Mouse (Mus musculus): ENCODE measurements around the gene Mlkl. TPM values are rescaled to one million over a fixed set of nuclear protein-coding genes. Genes with fewer than 3 reads are reported as not detected.

Gene Mlkl
- polyA plus RNA-seq (2012): not detected in 2 replicates

DNA sequence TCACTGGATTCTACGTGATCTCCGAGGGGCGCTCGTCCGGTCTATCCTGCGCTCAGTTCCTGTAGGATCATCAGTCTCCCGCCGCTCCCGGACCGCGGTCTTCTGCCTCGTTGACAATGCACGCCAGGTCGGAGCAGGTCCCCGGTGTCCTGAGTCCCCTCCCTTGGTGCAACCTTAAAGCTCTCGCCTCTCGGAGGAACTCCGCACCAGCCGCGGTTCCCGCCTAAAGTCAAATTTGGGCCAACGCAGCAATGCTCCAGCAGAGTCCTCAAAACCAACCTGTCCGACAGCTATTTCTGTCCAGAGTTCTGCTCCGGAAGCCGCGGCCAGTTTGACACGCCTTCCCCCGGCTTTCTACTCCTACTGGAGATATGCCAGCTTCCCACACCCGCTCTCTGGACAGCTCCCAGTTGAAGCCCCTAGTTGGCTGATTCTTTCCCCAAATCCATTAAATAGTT lies at the start of gene Mlkl:
TSS of gene Mlkl (minus strand) at position 288 of the 458 bp plus-strand sequence.
- TF ChIP-seq GATA1 (IDR thresholded peaks at IDR 0.05; ENCODE audit: low read length): no peak

DNA sequence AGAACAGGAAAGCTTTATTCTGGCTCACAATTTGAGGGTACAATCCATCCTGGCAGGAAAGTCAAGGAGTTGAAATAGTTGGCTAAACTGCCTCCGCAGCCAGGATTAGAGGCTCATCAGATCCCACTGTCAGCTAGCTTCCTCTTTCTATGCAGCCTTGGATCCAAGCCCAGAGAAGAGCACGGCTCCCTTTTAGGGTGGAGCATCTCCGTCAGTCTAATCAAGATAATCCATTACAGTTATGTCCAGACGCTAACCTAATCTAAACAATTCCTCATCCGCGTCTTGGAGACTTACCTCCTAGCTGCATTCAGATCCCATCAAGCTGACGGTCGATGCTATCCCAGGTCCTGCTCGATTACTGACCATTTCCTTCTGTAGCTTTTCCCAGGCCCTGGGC lies 47.9 kb upstream of the Mlkl start:
- TF ChIP-seq GATA1 (IDR thresholded peaks at IDR 0.05; ENCODE audit: low read length): no peak

DNA sequence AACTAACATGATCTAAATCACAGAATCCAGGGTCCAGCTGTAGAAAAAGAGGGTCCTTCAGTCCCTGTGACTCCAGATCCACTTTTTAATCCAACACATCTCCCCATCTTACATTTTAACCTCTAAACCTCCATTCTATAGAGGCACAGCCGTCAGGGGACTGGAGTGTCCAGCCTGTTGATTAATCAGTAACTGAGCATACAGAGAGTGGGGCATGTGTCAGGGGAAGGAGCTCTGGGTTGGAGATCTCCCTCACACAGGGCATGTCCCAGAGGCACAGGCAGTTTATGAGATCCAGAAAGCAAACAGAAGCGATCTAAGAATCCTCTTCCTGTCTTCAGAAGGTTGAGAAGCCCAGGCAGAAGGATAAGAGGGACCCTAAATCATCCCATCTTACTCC lies 46.7 kb upstream of the Mlkl start:
- no peak for TF ChIP-seq GATA1 (IDR thresholded peaks at IDR 0.05; ENCODE audit: low read length)

DNA sequence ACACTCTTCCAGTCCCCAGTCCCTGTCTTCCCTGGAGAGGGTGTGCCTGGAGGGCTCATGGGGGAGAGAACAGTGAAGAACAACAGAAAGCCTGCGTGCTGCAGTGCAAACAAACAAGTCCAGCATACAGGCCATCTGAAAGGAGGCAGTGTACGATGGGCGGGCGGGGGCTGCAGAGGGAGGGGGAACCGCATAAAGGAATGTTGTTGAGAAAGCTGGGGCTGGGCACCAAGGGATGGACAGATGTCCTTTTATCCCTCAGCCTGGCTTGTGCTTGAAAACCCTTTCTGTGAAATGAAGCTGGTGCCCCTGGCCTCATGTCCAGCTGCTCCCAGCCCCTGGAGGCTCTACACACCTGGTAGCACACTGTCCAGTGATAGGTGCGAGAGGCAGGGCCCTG lies 37.2 kb upstream of the Mlkl start:
- no peak for TF ChIP-seq GATA1 (IDR thresholded peaks at IDR 0.05; ENCODE audit: low read length)

DNA sequence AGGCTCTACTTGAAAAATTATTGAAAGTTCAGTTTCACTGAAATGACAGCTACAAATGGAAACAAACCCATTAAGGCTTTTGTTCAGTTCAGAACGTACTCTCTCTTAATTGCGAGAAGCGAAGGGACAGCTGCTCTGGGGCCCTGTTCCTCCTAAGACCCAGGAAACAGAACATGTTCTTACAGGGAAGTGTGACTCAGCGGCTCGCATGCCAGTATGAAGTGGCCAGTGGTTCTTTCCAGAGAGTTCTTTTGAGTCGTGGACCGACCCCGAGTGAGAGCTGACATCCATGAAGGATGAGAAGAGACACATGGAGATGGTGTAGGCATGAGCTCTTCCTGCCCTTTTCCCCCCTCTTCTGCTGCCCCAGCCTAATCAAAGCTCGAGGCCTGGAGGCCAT lies 31.7 kb upstream of the Mlkl start:
- TF ChIP-seq GATA1 (IDR thresholded peaks at IDR 0.05; ENCODE audit: low read length): no peak

DNA sequence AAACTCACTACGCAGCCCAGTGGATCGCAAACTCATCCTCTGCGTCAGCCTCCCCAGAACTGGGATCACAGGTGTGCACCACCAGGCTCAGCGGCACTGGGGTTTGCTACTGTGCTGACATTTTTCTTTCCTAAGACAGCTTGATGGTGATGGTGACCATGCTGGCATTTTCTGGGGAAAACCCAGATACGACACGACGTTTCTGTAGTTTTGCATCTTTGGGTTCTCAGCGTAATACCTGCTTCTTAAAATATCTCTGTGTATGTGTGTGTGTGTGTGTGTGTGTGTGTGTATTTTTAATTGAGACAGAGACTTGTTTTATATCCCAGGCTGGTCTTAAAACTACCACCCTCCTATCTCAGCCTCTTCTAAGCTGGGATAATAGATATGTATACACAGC lies 29.4 kb upstream of the Mlkl start:
- TF ChIP-seq GATA1 (IDR thresholded peaks at IDR 0.05; ENCODE audit: low read length): no peak

DNA sequence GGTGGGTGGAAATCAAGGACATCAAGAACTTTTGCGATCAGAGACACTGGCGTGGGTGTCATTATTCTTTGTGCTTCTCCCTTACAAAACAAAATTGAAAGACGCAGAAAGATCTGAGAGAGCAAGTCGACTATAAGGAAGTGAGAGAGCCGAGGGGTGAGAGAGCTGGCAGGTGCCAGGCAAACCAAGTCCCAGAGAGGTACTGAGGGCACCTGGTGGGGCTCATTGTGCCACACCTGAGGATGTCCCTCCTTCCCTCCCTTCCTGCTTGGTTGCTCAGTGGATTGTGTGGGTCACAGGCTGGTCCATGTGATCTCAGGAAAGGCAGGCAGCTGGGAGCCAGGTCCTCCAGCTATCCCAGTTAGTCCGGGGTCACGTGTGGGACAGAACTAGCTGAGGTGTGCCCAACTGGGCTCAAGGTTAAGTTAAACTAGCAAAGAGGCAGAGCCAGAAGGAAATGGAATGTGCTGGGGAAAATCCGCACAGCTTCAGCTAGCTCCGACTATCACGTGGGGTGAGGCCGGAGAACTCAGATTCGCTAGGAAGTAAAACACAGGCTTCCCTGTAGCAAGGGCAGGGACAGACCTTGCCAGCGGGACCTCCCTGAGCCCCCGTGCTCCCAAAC lies 28.7 kb upstream of the Mlkl start:
- no peak for TF ChIP-seq GATA1 (IDR thresholded peaks at IDR 0.05; ENCODE audit: low read length)

DNA sequence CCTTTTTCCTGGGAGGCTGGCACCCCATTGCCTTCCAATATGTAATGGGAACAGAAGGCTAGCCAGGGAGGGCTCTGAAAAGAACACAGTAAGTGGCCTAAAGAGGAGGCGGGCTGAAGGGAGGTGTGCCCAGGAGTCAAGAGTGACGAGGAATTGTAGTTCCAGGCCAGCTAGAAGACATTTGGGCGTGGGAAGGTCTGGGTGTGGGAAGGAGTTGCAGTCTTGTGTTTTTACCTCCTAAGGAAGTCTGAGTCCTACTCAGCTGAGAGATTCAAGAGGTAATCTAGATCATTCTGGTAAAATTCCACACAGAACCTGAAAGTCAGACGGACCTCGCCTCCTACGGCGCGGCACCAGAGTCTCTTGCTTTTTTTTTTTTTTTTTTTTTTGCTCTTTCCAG lies 25.5 kb upstream of the Mlkl start:
- TF ChIP-seq GATA1 (IDR thresholded peaks at IDR 0.05; ENCODE audit: low read length): no peak

DNA sequence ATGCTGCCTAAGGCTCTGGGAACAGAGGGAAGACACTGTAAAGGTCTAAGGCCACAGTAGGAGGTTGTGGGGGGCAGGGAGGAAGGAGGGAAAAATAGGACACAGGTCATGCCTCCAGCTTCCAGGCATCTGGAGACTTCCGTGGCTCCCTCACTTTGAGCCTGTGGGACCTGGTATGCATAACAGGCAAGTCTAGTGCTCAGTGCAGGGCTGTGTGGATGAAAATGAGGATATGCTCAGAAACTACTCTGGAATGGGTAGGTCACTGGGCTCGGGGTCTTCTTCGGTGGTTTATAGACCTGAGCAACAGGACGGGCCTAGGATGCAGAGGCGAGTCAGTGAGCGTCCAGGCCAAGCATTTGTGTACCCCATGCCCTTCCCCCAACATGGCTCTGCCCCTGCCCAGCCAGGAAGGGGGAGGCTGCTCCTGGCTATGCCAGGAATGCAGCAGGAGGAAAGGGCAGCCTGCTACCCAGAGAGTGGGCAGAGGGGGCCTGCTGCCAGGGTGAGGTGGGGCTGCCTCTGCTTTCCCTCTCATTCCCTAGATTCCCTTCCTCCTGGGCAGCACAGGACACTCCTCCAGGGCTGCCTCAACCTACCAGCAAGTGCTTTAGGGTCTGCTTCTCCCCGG lies 22.7 kb upstream of the Mlkl start:
- TF ChIP-seq GATA1 (IDR thresholded peaks at IDR 0.05; ENCODE audit: low read length): no peak

DNA sequence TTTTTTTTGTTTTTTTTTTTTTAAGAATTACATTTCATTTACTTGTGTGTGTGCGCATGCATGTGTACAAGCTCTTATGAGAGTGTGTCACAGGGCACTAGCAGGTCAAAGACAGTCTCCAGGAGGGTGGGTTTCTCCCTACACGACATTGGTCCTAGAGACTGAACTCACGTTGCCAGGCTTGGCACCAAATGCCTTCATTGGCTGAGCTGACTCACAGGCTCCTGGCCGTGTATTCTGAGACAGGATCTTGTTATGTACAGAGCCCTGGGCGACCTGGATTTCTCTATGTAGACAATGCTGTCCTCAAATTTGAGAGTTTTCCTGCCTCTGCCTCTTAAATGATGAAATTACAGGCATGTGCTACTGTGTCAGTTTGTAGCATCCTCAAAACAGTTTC lies 22.0 kb upstream of the Mlkl start:
- no peak for TF ChIP-seq GATA1 (IDR thresholded peaks at IDR 0.05; ENCODE audit: low read length)

DNA sequence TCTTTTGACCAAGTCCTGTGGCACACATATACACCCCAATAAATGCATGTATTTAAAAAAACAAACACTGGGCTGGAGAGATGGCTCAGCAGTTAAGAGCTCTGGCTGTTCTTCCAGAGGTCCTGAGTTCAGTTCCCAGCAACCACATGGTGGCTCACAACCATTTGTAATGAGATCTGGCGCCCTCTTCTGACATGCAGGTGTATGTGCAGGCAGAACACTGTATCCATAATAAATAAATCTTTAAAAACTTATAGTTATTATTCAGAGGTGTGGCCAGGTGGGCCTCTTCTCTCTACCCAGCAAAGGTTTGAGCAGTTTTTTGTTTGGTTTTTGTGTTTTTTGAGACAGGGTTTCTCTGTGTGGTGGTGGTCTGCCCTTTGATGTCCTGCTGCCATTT lies 20.9 kb upstream of the Mlkl start:
- no peak for TF ChIP-seq GATA1 (IDR thresholded peaks at IDR 0.05; ENCODE audit: low read length)

DNA sequence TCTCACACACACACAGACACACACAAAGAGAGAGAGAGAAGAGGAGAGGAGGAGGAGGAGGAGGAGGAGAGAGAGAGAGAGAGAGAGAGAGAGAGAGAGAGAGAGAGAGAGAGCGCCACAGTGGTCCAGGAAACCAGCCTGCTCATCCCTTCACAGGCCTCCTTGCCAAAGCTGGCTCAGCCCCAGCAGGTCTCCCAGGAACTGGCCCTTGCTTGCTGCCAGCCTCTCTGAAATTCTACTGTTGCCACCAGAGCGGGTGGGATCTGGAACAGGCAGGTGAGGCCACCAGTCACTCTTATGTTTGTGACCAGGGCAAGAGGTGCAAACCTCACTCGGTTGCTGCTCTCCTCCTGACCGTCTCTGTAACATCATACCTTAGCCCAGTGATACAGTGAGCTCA lies 19.5 kb upstream of the Mlkl start:
- no peak for TF ChIP-seq GATA1 (IDR thresholded peaks at IDR 0.05; ENCODE audit: low read length)

DNA sequence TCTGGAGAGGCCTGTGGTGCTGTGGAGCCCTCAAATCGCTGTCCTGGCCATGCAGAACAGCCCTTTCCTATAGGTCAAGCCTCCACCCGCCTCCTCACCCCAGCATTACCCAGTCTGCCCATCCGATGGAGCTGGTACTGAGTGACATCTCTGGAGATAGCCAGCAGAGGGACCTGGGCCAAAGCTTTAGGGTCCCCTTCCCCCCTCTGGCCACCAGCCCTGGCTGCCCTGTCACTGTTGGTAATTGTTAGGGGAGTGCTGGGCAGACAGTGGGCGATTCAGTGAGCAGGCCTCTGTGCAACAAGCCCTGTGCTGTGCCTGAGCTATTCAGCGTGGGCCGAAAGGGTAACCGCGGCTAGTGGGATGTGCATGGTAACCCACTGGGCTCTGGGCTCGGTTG lies 15.5 kb upstream of the Mlkl start:
- no peak for TF ChIP-seq GATA1 (IDR thresholded peaks at IDR 0.05; ENCODE audit: low read length)

DNA sequence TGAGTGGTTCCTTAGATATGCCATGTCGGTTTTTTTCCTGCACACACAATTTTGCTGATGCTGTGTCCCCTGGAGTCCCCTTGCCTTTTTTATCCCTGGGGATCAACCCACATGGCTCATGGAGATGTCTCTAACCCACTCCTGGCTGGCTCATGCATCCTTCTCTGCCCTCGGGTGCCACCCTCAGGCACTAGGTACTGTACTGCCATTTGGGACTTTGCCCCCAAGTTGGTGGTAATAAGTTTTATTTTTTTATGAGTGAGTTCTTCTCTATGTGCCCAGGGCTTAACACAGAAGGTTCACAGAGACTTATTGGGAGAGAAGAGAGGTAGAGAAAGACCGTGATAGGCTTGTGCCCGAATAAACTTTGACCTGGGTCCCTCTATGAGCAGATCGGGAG lies 14.3 kb upstream of the Mlkl start:
- TF ChIP-seq GATA1 (IDR thresholded peaks at IDR 0.05; ENCODE audit: low read length): no peak

DNA sequence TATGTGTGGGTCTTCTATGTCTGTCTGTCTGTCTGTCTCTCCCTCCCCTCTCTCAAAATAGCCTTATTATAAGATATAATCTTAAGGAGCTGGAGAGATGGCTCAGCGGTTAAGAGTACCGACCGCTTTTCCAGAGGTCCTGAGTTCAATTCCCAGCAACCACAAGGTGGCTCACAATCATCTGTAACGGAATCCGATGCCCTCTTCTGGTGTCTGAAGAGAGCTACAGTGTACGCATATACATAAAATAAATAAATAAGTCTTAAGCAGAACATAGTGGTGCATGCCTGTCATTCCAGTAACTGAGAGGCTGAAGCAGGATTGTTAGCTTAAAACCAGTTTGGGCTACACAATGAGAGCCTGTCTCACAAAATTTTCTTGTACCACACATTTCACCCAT lies 12.6 kb upstream of the Mlkl start:
- no peak for TF ChIP-seq GATA1 (IDR thresholded peaks at IDR 0.05; ENCODE audit: low read length)

DNA sequence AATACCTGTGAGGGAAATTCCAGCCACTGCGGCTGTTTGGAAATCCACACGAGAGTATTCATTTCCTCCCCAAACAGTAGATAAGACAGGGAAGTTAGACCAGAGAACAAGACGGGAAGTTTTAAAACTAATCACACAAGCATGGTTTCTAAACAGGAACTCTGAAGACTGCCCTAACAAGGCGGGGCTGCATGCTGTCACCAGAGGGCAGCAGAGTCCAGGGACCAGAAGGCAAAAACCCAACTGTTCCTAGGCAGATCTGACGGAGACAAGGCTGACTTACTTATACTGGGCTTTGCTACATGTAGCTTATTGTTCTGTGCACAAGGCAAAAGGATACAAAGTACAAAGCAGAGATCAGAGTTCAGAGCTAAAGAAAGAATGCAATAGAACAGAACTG lies 5.2 kb upstream of the Mlkl start:
- TF ChIP-seq GATA1 (IDR thresholded peaks at IDR 0.05; ENCODE audit: low read length): no peak

DNA sequence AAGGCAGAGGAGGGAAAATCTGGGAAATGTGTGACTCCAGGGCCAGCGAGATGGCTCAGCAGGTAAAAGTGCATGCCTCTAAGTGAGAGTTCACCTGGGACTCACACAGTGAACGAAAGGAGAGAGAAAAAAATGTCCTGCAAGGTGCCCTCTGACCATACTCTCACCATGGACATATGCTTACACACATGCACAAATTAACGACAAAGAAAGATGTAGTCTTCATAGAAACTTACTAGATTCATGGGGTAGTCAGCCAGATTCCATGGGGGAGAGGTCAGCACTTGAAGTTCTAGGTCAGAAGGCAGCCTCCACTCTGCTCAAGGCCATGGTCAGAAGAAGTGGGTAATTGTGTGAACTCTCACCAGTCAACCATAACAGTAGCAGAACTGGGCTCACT lies 2.2 kb upstream of the Mlkl start:
- no peak for TF ChIP-seq GATA1 (IDR thresholded peaks at IDR 0.05; ENCODE audit: low read length)
